Mouse (Mus musculus) right cerebral cortex, postnatal 14 days (tissue): ENCODE results near the gene Wwox.

ENCODE experiments used
- DNase-seq: peaks from one replicate; pipeline ENCODE4 v3.0.0; 2022

Gene Wwox

DNA sequence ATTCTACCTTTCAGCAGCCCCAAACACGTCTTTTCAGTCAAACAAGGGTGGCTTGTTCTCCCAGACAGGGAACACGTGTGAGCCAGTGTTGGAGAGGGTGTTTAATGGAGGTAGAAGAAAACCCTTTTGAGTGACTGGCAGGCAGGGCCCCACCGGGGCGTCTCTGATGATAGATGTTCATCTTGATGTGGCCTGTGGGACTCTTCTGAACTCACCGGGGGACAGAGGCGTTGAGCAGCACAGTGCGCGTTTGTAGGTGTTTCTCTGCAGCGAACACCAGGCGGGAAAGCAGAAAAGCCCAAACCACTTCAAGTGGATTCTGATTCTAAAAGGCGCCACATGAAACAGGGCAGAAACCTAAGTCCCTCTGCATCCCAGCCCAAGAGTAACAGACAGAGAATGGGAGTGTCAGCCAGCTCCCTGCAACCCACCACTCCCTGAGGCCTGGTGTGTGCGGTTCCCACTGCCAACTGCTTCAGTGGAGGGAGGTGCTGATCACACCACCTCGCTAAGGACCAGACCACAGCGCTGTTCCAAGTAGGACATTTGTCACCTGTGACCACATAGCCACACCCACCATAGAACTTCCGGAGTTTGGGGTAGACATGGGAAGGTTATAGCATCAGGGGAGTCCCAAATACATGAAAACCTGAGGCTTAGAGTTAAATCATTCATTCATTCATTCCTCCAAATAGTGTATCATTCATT lies 960.7 kb downstream of the Wwox start:
- no peak for DNase-seq
